Mouse (Mus musculus): ENCODE results near the gene Syt12.

The Syt12 gene

DNA sequence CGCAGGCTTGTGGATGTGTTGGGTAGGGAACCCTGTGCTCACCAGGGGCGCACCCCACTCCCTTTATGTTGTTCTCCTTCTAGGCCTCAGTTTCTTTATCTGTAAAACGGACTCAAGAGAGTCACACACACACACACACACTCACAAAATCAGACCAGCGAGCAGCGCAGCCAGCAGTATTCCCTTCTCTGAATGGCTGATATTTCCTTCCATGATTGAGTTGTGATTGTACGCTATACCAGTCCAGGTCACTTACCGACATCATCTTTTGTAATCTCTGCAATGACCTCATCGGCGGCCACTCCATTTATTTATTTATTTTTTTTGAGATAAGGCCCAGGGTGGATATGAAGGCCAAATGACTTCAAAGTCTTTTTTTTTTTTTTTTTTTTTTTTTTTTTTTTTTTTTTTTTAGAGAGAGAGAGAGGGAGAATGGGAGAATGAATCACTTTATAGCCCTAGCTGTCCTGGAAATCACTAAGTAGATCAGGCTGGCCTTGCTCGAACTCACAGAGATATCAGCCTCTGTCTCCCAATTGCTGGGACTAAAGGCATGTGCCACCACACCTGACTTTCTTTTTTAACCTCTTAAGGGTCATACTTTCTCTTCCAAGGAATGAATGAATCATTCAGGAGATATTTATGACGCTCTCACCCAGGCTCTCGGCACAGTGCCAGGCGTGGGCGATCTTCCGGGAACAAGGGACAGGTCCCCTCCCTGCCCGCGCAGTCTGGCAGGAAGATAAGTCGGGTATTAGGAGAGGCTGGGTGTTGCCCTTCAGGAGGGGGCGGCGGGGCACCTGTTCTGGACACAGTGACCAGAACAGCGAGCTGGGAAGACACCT lies at the start of gene Syt12:
Gene Syt12, minus strand, starts transcription at position 103 of the 845 bp plus-strand sequence.
- DNase-seq, result peak; percentile 64

DNA sequence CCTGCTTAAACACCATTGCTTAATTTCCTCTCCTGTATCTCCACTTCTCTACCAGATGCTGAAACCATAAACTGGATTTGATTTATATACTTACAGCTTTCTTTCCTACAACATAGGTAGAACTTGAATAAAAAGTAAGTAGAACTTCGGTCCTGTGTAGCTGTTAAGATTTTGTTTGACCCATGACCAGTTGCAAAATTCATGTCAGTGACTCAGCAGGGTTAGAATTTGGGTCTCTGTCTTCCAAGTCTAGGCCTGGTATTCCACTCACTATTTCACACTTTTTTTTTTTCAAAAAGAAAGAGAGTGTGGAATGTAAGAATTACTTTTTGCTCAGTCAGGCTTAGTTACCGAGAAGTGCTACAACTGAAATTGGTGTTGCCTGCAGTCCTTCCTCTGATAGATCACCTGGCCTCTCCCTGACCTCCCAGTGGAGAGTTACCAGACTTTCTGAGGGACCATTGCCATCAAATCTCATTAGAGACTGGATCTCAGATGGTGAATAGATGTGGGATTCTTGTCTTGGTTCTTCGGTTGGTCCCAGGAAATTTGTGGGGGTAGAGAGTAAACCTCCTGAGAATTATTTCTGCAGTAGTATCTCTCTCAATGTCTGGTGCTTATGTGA lies 44.3 kb upstream of the Syt12 start:
- no peak for DNase-seq

- no peak for DNase-seq
These were observed 40.2 kb upstream of the Syt12 start for GRCm38 (mm10) chr19:4517483-4517882.

GRCm38 (mm10) chr19:4516288-4516687 lies 39.0 kb upstream of the Syt12 start:
- DNase-seq, result no peak

DNA sequence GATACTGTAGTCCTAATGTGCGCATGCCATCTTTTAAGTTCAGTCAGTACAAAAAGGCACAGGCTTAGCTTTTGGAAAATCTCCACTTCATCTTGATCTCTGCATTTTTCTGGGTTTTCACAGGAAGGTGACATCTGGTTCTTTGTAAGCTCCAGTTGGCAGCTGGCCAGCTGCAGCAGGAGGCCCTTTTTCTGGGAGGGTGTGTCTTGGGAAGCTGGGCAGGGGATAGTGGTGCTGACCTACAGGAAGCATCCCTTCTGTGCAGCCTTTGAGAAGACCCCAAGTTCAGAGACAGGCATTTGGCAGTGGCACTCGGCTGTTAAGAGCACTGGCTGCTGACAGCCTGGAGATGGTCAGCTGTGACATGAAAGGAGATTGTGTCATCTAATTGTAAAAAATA lies 38.5 kb upstream of the Syt12 start:
- DNase-seq, result no peak

GRCm38 (mm10) chr19:4513236-4513858 lies 36.1 kb upstream of the Syt12 start:
- DNase-seq, result no peak

GRCm38 (mm10) chr19:4511116-4511841 lies 34.0 kb upstream of the Syt12 start:
- no peak for DNase-seq

- peak; percentile 100 for DNase-seq
These were observed 33.0 kb upstream of the Syt12 start, which contains the start of gene Pcx for GRCm38 (mm10) chr19:4509986-4510963. TSS of gene Pcx (plus strand) at chr19:4510472.

- no peak for DNase-seq
These were observed 30.5 kb upstream of the Syt12 start for GRCm38 (mm10) chr19:4507746-4508145.

GRCm38 (mm10) chr19:4504830-4505229 lies 27.6 kb upstream of the Syt12 start:
- no peak for DNase-seq

DNA sequence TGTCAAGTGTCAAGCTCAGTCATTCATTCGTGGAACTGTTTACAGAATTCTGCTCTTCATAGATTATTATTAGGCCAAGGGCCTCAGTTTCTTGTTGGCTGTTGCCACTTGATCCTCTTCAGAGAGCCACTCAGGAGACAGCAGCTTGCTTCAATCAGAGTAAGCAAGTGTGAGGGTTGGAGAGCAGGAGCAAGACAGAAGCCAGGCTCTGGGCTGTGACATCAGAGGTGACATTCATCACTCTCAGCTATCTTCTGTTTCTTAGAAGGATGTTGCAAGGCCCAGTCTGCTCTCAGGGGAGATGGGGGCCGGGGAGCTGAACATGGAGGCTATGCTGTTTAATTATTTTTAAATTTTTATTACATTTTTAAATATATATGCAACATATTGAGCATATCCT lies 25.5 kb upstream of the Syt12 start:
- DNase-seq, result no peak

DNA sequence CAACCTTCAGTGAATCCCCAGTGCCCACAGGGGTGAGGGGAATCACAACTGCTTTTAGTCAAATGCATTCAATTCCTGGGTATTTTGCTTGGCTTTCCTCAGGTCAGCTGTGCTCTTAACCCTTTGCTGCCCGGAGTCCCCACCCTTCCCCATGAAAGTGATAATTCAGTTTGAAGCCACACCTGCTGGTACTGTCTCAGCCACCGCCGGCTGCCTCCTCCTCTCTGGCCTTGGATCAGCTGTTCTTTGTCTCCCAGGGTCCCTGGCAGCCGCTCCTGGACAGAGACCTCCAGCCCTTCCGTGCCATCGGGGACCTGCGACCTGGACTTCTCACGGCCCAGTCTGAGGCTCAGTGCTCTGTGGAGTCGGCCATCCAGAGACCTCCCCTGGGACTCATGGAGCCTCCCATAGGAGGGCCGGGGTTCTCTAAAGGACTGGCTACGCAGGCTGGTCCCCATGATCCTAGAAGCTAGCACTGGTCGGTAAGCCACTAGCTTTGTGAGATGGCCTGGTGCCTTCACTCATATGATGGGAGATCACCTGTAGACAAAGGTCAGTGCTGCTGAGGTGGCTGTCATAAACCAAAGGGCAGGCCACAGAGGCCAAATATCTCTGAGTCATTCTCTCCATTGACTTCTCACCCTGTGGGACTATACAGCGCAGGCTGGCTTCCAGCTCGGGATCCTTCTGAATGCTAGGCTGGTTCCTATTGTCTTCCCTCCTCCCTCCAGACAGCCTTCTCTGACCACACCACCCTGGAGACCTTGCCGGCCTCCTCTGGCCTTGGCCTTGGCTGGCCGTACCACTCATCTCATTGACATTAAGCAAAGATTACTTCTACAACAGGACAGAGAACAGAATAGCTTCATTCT lies 21.1 kb upstream of the Syt12 start, which contains the start of gene 2010003K11Rik:
Gene 2010003K11Rik, minus strand, starts transcription at position 522 of the 872 bp plus-strand sequence.
- no peak for DNase-seq

- peak; percentile 62 for DNase-seq
These were observed 20.2 kb upstream of the Syt12 start for GRCm38 (mm10) chr19:4497263-4497973.

DNA sequence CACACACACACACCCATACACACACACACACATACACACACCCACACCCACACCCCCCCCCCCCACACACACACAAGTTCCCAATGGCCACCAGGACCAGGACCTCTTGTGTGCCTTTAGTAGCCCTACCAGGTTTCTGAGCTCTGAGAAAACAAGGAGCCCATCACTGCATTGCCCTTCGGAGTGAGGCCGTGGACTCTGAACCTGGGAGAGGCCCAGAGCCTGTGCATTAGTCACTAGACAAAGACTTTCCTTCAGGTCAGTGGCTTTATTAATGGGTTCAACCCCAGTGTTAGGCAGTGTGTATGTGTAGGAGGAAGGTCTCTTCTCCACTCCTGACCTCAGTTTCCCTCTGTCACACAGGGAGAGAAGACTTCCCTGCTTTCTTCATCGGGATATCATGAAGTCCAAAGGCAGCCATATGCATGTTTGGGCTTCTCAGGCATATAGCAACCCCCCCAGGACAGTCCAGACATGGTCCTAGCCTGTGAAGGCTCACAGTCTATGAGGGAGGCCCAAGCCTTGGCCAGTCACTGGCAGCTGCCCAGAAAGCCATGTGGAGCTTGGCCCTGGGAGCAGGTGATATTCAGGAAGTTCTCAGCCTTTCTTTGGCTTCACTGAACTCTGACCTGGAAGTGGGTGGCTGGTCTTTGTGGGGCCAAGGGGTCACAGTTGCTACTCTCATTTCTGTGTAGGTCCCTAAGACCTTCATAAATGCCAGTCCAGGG lies 19.5 kb upstream of the Syt12 start:
- no peak for DNase-seq

DNA sequence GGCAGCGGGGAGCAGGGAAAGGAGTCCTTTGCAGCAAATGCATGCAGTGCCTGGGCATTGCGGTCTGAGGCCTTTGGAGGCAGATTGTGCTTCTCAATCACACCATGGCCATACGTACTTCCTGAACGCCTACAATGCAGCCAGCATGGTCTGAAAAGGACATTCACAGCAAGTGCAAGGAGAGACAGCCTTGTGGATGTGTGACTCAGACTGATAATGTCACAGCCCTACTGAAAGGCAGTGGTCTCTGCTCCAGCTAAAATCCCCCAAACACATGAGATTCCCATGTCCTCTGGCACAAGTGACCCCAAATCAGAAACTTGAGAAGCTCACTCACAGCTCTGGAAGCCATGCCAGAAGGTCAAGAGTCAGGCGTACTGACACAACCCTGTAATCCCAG lies 18.6 kb upstream of the Syt12 start:
- DNase-seq, result no peak

DNA sequence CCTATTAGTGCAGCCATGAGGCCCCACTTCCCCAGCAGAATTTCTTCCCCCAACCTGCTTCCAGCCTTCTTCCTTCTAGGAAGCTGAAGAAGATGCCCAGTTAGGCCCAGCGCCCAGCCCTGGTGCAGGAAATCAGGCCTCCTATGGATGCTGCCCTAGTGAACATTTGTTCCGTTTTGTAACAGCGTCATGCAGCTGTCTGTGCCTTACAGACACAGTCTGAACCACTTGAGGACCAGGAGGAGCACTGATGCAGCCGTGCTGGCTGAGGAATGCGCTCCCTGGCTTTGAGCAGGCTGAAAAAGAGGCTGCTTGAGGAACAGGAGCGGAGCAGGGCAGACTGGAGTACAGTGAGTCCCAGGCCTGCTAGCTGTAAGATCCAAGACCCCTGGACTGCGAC lies 17.5 kb upstream of the Syt12 start:
- DNase-seq, result no peak

GRCm38 (mm10) chr19:4492526-4493296 lies 15.5 kb upstream of the Syt12 start:
- DNase-seq, result no peak

GRCm38 (mm10) chr19:4491080-4491695 lies 13.9 kb upstream of the Syt12 start:
- no peak for DNase-seq
